Mouse (Mus musculus): ENCODE results near the gene Dspp. TPM values are rescaled to one million over a fixed set of nuclear protein-coding genes. Genes with fewer than 3 reads are reported as not detected.

The Dspp gene
- polyA plus RNA-seq, 1 experiment from 2014 or later, result not detected

DNA sequence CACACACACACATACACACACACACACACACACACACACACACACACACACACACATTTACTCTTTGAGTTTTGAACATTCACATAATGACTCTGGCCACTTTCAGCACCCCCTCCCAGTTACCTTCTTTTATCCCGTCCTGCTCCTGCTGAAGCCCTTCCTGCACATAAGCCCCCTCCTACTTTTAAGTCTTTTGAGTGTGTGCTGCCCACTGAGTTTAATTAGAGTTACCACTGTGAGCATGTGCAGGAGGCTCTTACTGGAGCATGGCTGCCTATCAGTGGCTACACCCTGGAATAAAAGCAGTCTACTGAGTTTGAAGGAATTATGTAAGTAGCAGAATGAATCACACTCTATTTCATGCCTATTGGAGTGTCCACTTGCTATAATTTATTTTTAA lies 58.0 kb downstream of the Dspp start:
- Histone ChIP-seq H3K9ac (no peak overlapping the region), H3K27me3 (ENCODE audit: control insufficient read depth, insufficient read depth, low read length) (no peaks in the 10 kb centered on the region), H3K9me3 (ENCODE audit: control insufficient read depth, low read length) (no peaks in the 10 kb centered on the region), H3K36me3 (replicated peaks; ENCODE audit: control insufficient read depth, insufficient read depth) (no peaks in the 10 kb centered on the region), H3K27ac (no peak overlapping the region), H3K4me3 (replicated peaks; ENCODE audit: low read length) (no peak overlapping the region), H3K4me2 (replicated peaks) (no peak overlapping the region), H3K4me1 (replicated peaks; ENCODE audit: control insufficient read depth, insufficient read depth, low read length) (no peaks in the 10 kb centered on the region)
- DNase-seq (ENCODE audit: low spot score), result no peak
- 0% methylated on average over 1 of the region's 1 CpGs for WGBS
- no peak for ATAC-seq (ENCODE audit: low FRiP score)

Other genes with a start within 250 kb of the Dspp start
- not detected in 2 replicates for gene Hsd17b13, start 193.3 kb upstream of the Dspp start, polyA plus RNA-seq (2014; fragmentation: Nextera tagmentation; extraction: Ambion mirVana)
- 3.3 and 3.5 TPM in 2 replicates for gene Hsd17b11, start 148.8 kb upstream of the Dspp start, polyA plus RNA-seq (2014; fragmentation: Nextera tagmentation; extraction: Ambion mirVana)
- gene Nudt9, start 124.4 kb upstream of the Dspp start, polyA plus RNA-seq (2014; fragmentation: Nextera tagmentation; extraction: Ambion mirVana), result 63.8 and 67.2 TPM in 2 replicates
- not detected in 2 replicates for gene Gm17660, start 93.1 kb upstream of the Dspp start, polyA plus RNA-seq (2014; fragmentation: Nextera tagmentation; extraction: Ambion mirVana)
- gene Sparcl1, start 57.0 kb upstream of the Dspp start, polyA plus RNA-seq (2014; fragmentation: Nextera tagmentation; extraction: Ambion mirVana), result 286 and 356 TPM in 2 replicates
- 0.21 and 0.23 TPM in 2 replicates for gene Dmp1, start 31.9 kb downstream of the Dspp start, polyA plus RNA-seq (2014; fragmentation: Nextera tagmentation; extraction: Ambion mirVana)
- not detected in 2 replicates for gene Ibsp, start 128.5 kb downstream of the Dspp start, polyA plus RNA-seq (2014; fragmentation: Nextera tagmentation; extraction: Ambion mirVana)
- not detected in 2 replicates for gene Mepe, start 154.6 kb downstream of the Dspp start, polyA plus RNA-seq (2014; fragmentation: Nextera tagmentation; extraction: Ambion mirVana)